Comparison of ENCODE assay signal across 8 mouse cellular contexts in the genomic region with DNA sequence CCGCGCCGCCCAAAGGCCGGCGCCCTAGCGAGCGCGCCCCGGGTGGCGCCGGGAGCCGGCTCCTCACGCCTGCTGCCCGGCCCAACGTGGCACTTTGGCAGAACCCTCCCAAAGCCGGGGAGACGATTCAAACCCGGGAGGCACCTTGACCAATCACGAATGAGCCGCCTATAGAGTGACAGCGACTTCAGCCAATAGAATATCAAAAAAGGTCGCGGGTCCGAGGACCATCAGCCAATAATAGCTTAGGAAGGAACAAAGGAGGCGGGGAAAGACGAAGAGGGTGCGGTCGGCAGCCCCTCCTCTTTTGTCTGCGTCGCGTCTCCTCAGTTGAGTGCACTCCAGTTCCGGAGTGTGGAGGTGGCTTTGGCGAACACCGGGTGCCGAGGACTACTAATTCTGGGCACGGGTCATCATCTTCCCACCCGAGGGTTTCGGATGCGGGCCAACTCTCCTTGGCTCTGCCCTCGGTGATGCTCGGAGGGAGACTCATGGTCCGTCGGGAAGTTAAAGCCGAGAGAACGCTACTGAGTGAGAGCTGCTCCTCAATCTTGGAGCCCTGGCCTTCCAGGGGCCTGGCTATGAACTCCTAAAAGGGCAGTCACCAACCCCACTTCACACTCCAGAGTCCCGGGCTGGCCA. TPM values are rescaled to one million over a fixed set of nuclear protein-coding genes. Genes with fewer than 3 reads are reported as not detected.
DNase-seq lines count a peak whose midpoint lies in the region; ATAC-seq and TF ChIP-seq lines count a peak whose summit lies in the region.

A gene (minus strand): TSS at position 113 of the 642 bp plus-strand sequence.
A gene (plus strand): TSS at position 310 of the 642 bp plus-strand sequence.

- peak within 1 kb of the TSS; percentile 84 for H3K4me2 ChIP-seq in embryonic facial prominence, embryonic 13.5 days
- H3K4me2 ChIP-seq in limb, embryonic 12.5 days = peak within 1 kb of the TSS; percentile 80
- H3K4me2 ChIP-seq in midbrain, embryonic 15.5 days = peak within 1 kb of the TSS; percentile 87

- H3K36me3 ChIP-seq in embryonic facial prominence, embryonic 13.5 days = no peaks in the 10 kb centered on the region
- no peaks in the 10 kb centered on the region for H3K36me3 ChIP-seq in kidney, adult 2 months (ENCODE audit: control insufficient read depth, insufficient read depth, low read length)
- H3K36me3 ChIP-seq in limb, embryonic 12.5 days = no peaks in the 10 kb centered on the region
- H3K36me3 ChIP-seq in midbrain, embryonic 15.5 days (replicated peaks) = no peaks in the 10 kb centered on the region
- no peaks in the 10 kb centered on the region for H3K36me3 ChIP-seq in spleen, adult 2 months (ENCODE audit: control insufficient read depth, insufficient read depth, low read length)

- peak; percentile 90 for DNase-seq in 3134 (ENCODE audit: extremely low read depth, insufficient read length, low spot score)
- peak; percentile 93 to 95 for DNase-seq in adrenal gland, postnatal 36 days
- peak; percentile 99 to 100 for DNase-seq in heart, adult 18-20 months
- DNase-seq in kidney, adult 2 months = peak; percentile 99
- DNase-seq in spleen, adult 2 months (ENCODE audit: low read depth in 1 of 2, low spot score in 2 of 2) = peak; percentile 92 to 94

- ATAC-seq in embryonic facial prominence, embryonic 13.5 days (ENCODE audit: insufficient number of reproducible peaks, insufficient read depth, low FRiP score, low TSS enrichment, low read depth) = peak; percentile 96
- peak; percentile 93 for ATAC-seq in limb, embryonic 12.5 days (ENCODE audit: insufficient number of reproducible peaks, insufficient read depth, low FRiP score, low TSS enrichment, low read depth)
- peak; percentile 98 for ATAC-seq in midbrain, embryonic 15.5 days (replicated peaks)

- under 1% methylated on average over 46 of the region's 46 CpGs for WGBS in embryonic facial prominence, embryonic 13.5 days
- WGBS in kidney, adult 2 months = under 1% methylated on average over 46 of the region's 46 CpGs
- WGBS in limb, embryonic 12.5 days = under 1% methylated on average over 46 of the region's 46 CpGs
- WGBS in midbrain, embryonic 15.5 days = under 1% methylated on average over 46 of the region's 46 CpGs
- under 1% methylated on average over 46 of the region's 46 CpGs for WGBS in spleen, adult 2 months

- H3K27me3 ChIP-seq in embryonic facial prominence, embryonic 13.5 days = no peaks in the 10 kb centered on the region
- H3K27me3 ChIP-seq in kidney, adult 2 months (replicated peaks; ENCODE audit: control insufficient read depth, insufficient read depth, low read length) = no peaks in the 10 kb centered on the region
- no peaks in the 10 kb centered on the region for H3K27me3 ChIP-seq in limb, embryonic 12.5 days
- H3K27me3 ChIP-seq in midbrain, embryonic 15.5 days (replicated peaks) = no peaks in the 10 kb centered on the region
- peaks cover 2% of the 10 kb centered on the region; the same call in 1 of the 2 replicates for H3K27me3 ChIP-seq in spleen, adult 2 months (ENCODE audit: control insufficient read depth, insufficient read depth, low read length)

- peak; percentile 64 for TF ChIP-seq POLR2A in kidney, adult 2 months (IDR thresholded peaks at IDR 0.05; ENCODE audit: low read depth, low read length)
- no peak; the same call in 1 of the 2 replicates for TF ChIP-seq POLR2A in spleen, adult 2 months (IDR thresholded peaks at IDR 0.05; ENCODE audit: low read depth, low read length)

- no peak for TF ChIP-seq CTCF in kidney, adult 2 months (conservative IDR thresholded peaks at IDR 0.05; ENCODE audit: insufficient read depth, insufficient read length, low read depth, low read length)
- TF ChIP-seq CTCF in spleen, adult 2 months (IDR thresholded peaks at IDR 0.05; ENCODE audit: extremely low read depth, insufficient read depth, insufficient read length, insufficient replicate concordance) = no peak

- peaks cover 27% of the 10 kb centered on the region for H3K4me1 ChIP-seq in embryonic facial prominence, embryonic 13.5 days
- peaks cover 3% of the 10 kb centered on the region for H3K4me1 ChIP-seq in kidney, adult 2 months (ENCODE audit: control insufficient read depth, insufficient read depth, low read length)
- peaks cover 12% of the 10 kb centered on the region for H3K4me1 ChIP-seq in limb, embryonic 12.5 days (replicated peaks)
- peaks cover 23% of the 10 kb centered on the region for H3K4me1 ChIP-seq in midbrain, embryonic 15.5 days
- H3K4me1 ChIP-seq in spleen, adult 2 months (ENCODE audit: control insufficient read depth, insufficient read depth, insufficient read length) = peaks cover 6% of the 10 kb centered on the region

- H3K27ac ChIP-seq in embryonic facial prominence, embryonic 13.5 days = peak within 1 kb of the TSS; percentile 80
- peak within 1 kb of the TSS; percentile 49 for H3K27ac ChIP-seq in kidney, adult 2 months (ENCODE audit: insufficient read depth, low read depth, low read length)
- peak within 1 kb of the TSS; percentile 84 for H3K27ac ChIP-seq in limb, embryonic 12.5 days
- peak within 1 kb of the TSS; percentile 85 for H3K27ac ChIP-seq in midbrain, embryonic 15.5 days
- H3K27ac ChIP-seq in spleen, adult 2 months (ENCODE audit: insufficient read depth, low read length) = peak within 1 kb of the TSS; percentile 59

- peak within 1 kb of the TSS; percentile 84 for H3K9ac ChIP-seq in embryonic facial prominence, embryonic 13.5 days
- peak within 1 kb of the TSS; percentile 83 for H3K9ac ChIP-seq in limb, embryonic 12.5 days (replicated peaks)
- H3K9ac ChIP-seq in midbrain, embryonic 15.5 days = peak within 1 kb of the TSS; percentile 84

- H3K9me3 ChIP-seq in embryonic facial prominence, embryonic 13.5 days = no peaks in the 10 kb centered on the region
- H3K9me3 ChIP-seq in limb, embryonic 12.5 days = no peaks in the 10 kb centered on the region
- no peaks in the 10 kb centered on the region for H3K9me3 ChIP-seq in midbrain, embryonic 15.5 days

- H3K4me3 ChIP-seq in embryonic facial prominence, embryonic 13.5 days = peak within 1 kb of the TSS; percentile 91
- H3K4me3 ChIP-seq in kidney, adult 2 months (ENCODE audit: insufficient read depth, low read depth, low read length) = peak within 1 kb of the TSS; percentile 86
- peak within 1 kb of the TSS; percentile 95 for H3K4me3 ChIP-seq in limb, embryonic 12.5 days (replicated peaks)
- peak within 1 kb of the TSS; percentile 98 for H3K4me3 ChIP-seq in midbrain, embryonic 15.5 days
- peak within 1 kb of the TSS; percentile 67 for H3K4me3 ChIP-seq in spleen, adult 2 months (ENCODE audit: extremely low read depth, insufficient read depth, insufficient read length)

RNA-seq across cellular contexts. Expression of the first gene that starts in this region (rescaled TPM):
- 10 to 100 TPM in 1 of 2 experiments, 1 to 10 TPM in 1; 4.9 to 15.0 TPM for total RNA-seq in adrenal gland, postnatal 36 days (2021)
- 10.5 and 11.2 TPM in 2 replicates for polyA plus RNA-seq in embryonic facial prominence, embryonic 13.5 days (2015; fragmentation: Nextera tagmentation; extraction: Ambion mirVana)
- 10 to 100 TPM; 10.9 to 12.9 TPM for total RNA-seq in heart, adult 18-20 months (2021)
- 28.5 and 30.8 TPM in 2 replicates for polyA plus RNA-seq in kidney, adult 2 months (2012; rRNA removed)
- polyA plus RNA-seq in limb, embryonic 12.5 days (2016; fragmentation: Nextera tagmentation; extraction: Ambion mirVana) = 15.8 and 16.0 TPM in 2 replicates
- polyA plus RNA-seq in midbrain, embryonic 15.5 days (2015; fragmentation: Nextera tagmentation; extraction: Ambion mirVana) = 14.7 and 15.0 TPM in 2 replicates
- polyA plus RNA-seq in spleen, adult 2 months (2012; rRNA removed) = 29.4 and 57.4 TPM in 2 replicates

RNA-seq across cellular contexts. Expression of the second gene that starts in this region (rescaled TPM):
- total RNA-seq in adrenal gland, postnatal 36 days (2021) = not detected
- 0.24 and 0.45 TPM in 2 replicates for polyA plus RNA-seq in embryonic facial prominence, embryonic 13.5 days (2015; fragmentation: Nextera tagmentation; extraction: Ambion mirVana)
- total RNA-seq in heart, adult 18-20 months (2021) = not detected
- polyA plus RNA-seq in kidney, adult 2 months (2012; rRNA removed) = 1.1 and 1.2 TPM in 2 replicates
- polyA plus RNA-seq in limb, embryonic 12.5 days (2016; fragmentation: Nextera tagmentation; extraction: Ambion mirVana) = 0.12 and 0.18 TPM in 2 replicates
- 0.18 and 0.49 TPM in 2 replicates for polyA plus RNA-seq in midbrain, embryonic 15.5 days (2015; fragmentation: Nextera tagmentation; extraction: Ambion mirVana)
- polyA plus RNA-seq in spleen, adult 2 months (2012; rRNA removed) = 0.11 TPM in 2 replicates

Comparison
In these comparisons a context has a peak if more than half of its experiments do, and no peak if none do; other contexts are left out.
1. Peak in every context shown above with its lines: DNase-seq, ATAC-seq, H3K4me3 ChIP-seq and H3K27ac ChIP-seq.